Mouse (Mus musculus): ENCODE measurements around the gene Rhbdf1. TPM values are rescaled to one million over a fixed set of nuclear protein-coding genes. Genes with fewer than 3 reads are reported as not detected.

Gene Rhbdf1
- total and polyA plus RNA-seq, 2 experiments, result 3.1 to 18.0 TPM

DNA sequence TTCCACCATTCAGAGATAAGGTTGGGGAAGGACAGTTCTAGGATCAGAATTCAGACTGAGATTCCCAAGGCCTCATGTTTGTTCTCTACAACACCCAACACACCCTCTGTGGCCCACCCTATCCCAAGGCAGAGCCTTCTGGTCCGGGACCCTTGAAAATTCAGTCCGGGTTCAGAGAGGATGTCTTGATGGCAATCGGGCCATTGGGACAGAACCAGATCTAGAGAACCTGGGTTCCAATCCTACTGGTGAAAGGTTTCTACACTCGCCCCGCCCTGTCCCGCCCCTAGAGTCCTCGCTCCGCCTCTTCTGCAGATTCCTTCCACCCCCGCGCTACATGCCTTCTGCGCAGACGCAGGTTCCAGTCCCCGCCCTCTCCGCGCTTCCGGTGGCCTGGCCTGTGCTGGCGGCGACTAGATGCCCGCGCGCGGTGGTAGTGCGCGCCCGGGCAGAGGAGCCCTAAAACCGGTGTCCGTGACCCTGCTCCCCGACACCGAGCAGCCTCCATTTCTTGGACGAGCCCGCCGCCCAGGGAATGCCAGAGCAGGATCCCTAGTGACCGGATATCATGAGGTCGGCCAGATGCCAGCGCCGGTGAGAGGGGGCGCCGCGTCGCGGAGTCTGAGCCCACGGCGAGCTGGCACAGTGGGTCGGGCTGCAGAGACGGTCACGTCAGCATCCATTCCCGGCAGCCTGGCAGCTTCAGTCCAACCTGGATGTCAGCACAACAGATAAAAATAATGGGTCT is 4.2 kb upstream of the Rhbdf1 start, which contains the start of gene Mpg:
TSS of gene Mpg (plus strand) at position 382 of the 748 bp plus-strand sequence.
- WGBS, result 3% methylated on average over 45 of the region's 47 CpGs
- H3K79me2 ChIP-seq (ENCODE audit: control insufficient read depth, insufficient read depth, low read length), result no peaks in the 10 kb centered on the region
- no peaks in the 10 kb centered on the region; the same call in 1 of the 2 replicates for H3K36me3 ChIP-seq (ENCODE audit: control insufficient read depth, insufficient read depth, low read length)
- peak within 1 kb of the TSS; percentile 96 for H3K4me3 ChIP-seq (ENCODE audit: insufficient read depth, low read depth, low read length)
- peaks cover 18% of the 10 kb centered on the region for H3K4me1 ChIP-seq (ENCODE audit: control insufficient read depth, insufficient read depth, low read length)
- no peaks in the 10 kb centered on the region for H3K27me3 ChIP-seq (ENCODE audit: control insufficient read depth, insufficient read depth, low read length)
- TF ChIP-seq CTCF (IDR thresholded peaks at IDR 0.05; ENCODE audit: low read depth, low read length), result no peak
- TF ChIP-seq POLR2A (IDR thresholded peaks at IDR 0.05; ENCODE audit: extremely low read depth, insufficient read depth, low read length), result peak; percentile 93
- peak; percentile 76 for DNase-seq (ENCODE audit: extremely low read depth, low read depth, low spot score)
- H3K27ac ChIP-seq (replicated peaks; ENCODE audit: insufficient read depth, low read depth, low read length), result peak within 1 kb of the TSS; percentile 81
- H3K9ac ChIP-seq (ENCODE audit: low read depth, low read length), result peak within 1 kb of the TSS; percentile 98

DNA sequence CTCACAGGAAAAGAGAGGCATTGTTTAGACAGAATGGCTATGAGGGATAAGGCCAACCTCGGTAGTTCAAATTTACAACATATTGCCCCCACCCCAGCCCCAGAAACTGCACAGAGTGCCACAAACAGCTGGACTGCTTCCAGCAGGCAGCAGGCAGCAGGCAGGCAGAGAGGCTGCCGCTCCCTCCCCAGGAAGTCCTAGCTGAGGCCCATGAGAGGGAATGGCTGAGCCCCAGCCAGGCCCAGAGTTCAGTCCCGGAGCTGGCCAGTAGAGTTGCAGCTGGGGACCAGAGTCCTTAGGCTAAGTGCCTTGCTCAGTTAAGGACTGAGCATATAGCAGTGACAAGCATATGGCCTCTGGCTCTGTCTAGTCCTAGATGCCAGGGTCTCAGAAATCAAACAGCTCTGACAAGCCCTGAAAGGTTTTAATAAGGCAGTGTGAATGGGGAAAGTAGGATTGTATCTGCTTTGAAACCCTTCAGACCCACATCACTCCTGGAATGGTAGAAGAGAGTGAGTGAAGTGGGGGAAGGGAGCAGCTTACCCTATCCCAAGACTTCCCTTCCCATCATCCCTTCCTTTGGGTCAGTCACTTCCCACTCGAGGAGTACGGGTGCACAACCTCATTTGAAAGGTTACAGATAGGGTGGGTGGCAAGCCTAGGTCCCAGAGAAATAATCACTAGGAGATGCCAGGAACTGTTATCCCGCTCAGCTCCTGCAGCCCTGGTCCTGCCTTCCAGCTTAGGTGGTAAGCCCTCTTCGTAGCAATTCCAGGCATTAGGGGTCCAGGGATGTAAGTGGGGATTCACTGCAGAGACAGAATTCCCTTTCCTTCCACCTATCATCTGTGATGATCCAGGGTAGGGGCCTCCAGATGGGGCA is 3.4 kb upstream of the Rhbdf1 start:
- peak overlapping the region; percentile 49 for H3K27ac ChIP-seq (replicated peaks; ENCODE audit: insufficient read depth, low read depth, low read length)
- H3K9ac ChIP-seq (ENCODE audit: low read depth, low read length), result no peak overlapping the region
- H3K79me2 ChIP-seq (ENCODE audit: control insufficient read depth, insufficient read depth, low read length), result no peaks in the 10 kb centered on the region
- 51% methylated on average over 7 of the region's 7 CpGs for WGBS
- TF ChIP-seq CTCF (IDR thresholded peaks at IDR 0.05; ENCODE audit: low read depth, low read length) (no peak), POLR2A (IDR thresholded peaks at IDR 0.05; ENCODE audit: extremely low read depth, insufficient read depth, low read length) (no peak)
- no peaks in the 10 kb centered on the region for H3K36me3 ChIP-seq (ENCODE audit: control insufficient read depth, insufficient read depth, low read length)
- H3K4me3 ChIP-seq (ENCODE audit: insufficient read depth, low read depth, low read length), result no peak overlapping the region
- H3K27me3 ChIP-seq (ENCODE audit: control insufficient read depth, insufficient read depth, low read length), result no peaks in the 10 kb centered on the region
- peaks cover 19% of the 10 kb centered on the region for H3K4me1 ChIP-seq (ENCODE audit: control insufficient read depth, insufficient read depth, low read length)
- DNase-seq (ENCODE audit: extremely low read depth, low read depth, low spot score), result no peak

DNA sequence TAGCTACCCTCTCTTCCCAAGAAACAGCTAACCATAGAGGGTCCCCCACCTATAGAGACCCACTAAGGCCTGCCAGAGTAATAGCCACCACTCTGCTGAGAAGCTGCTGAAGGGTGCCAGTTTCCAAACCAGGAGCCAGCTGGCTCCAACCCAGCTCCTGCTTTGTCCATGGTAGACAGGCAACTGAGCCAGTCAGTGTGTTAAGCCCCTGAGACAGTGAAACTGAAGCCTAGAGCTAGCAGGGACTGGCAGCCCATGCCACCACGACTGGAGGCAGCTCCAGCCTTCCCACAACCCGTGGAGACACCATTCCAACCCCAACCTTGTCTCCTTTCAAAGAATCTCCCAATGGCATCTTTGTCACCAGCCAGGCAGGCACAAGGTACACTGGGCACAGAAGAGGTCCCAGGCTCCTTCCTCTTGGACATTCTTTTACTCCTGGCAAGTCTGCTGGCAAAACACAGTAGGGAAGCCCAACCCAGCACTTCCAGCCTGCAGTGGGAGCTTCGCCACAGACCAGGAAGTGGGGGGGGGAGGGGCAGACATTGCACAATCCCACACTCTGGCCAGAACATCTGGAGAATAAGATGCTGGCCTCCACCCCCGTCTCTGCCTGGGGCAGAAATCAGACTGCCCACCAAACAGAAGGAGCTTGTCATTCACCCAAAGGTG is 2.5 kb upstream of the Rhbdf1 start:
- Histone ChIP-seq H3K9ac (ENCODE audit: low read depth, low read length) (no peak overlapping the region), H3K79me2 (ENCODE audit: control insufficient read depth, insufficient read depth, low read length) (no peaks in the 10 kb centered on the region), H3K4me3 (ENCODE audit: insufficient read depth, low read depth, low read length) (no peak overlapping the region), H3K36me3 (ENCODE audit: control insufficient read depth, insufficient read depth, low read length) (no peaks in the 10 kb centered on the region), H3K27ac (replicated peaks; ENCODE audit: insufficient read depth, low read depth, low read length) (peak overlapping the region; percentile 49), H3K4me1 (ENCODE audit: control insufficient read depth, insufficient read depth, low read length) (peaks cover 19% of the 10 kb centered on the region), H3K27me3 (ENCODE audit: control insufficient read depth, insufficient read depth, low read length) (no peaks in the 10 kb centered on the region)
- 8% methylated on average over 4 of the region's 4 CpGs for WGBS
- TF ChIP-seq POLR2A (IDR thresholded peaks at IDR 0.05; ENCODE audit: extremely low read depth, insufficient read depth, low read length) (no peak), CTCF (IDR thresholded peaks at IDR 0.05; ENCODE audit: low read depth, low read length) (no peak)
- DNase-seq (ENCODE audit: extremely low read depth, low read depth, low spot score), result peak; percentile 63

GRCm38 (mm10) chr11:32223297-32223967 is 1.3 kb upstream of the Rhbdf1 start:
- Histone ChIP-seq H3K79me2 (ENCODE audit: control insufficient read depth, insufficient read depth, low read length) (no peaks in the 10 kb centered on the region), H3K9ac (ENCODE audit: low read depth, low read length) (no peak overlapping the region), H3K27me3 (ENCODE audit: control insufficient read depth, insufficient read depth, low read length) (no peaks in the 10 kb centered on the region), H3K4me3 (ENCODE audit: insufficient read depth, low read depth, low read length) (no peak overlapping the region), H3K27ac (replicated peaks; ENCODE audit: insufficient read depth, low read depth, low read length) (no peak overlapping the region), H3K4me1 (ENCODE audit: control insufficient read depth, insufficient read depth, low read length) (peaks cover 19% of the 10 kb centered on the region), H3K36me3 (ENCODE audit: control insufficient read depth, insufficient read depth, low read length) (no peaks in the 10 kb centered on the region)
- DNase-seq (ENCODE audit: extremely low read depth, low read depth, low spot score), result no peak
- WGBS, result 83% methylated on average over 4 of the region's 4 CpGs
- TF ChIP-seq CTCF (IDR thresholded peaks at IDR 0.05; ENCODE audit: low read depth, low read length), result no peak
- no peak for TF ChIP-seq POLR2A (IDR thresholded peaks at IDR 0.05; ENCODE audit: extremely low read depth, insufficient read depth, low read length)

DNA sequence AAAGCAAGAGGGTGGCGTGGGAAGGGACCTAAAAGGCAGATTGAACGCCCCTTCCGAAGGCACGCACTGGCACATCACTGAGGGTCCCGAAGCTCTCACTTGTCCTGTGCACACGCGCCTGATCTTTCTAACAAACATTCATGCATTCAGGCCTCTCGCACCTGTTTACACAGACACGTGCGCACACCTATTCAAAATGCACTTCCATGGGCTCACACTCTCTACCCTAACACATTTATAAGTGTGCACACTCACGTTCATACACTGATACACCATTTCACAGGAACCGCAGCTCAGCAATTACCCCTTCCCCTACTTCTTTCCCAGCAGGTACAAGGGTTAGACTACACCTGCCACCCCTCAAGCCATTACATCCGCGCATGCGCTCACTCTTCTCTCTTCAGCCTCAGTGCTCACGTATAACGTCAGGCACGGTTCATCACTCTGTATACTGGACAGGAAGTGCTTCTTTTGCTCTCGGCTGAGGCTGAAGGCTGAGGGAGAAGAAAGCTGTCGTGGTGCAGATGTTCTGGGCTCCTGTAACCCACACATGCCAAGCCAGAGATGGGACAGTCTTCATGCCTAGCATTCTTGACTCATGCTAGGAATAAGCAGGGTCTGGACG is 582 bp upstream of the Rhbdf1 start:
- peak overlapping the region; percentile 38 for H3K27ac ChIP-seq (replicated peaks; ENCODE audit: insufficient read depth, low read depth, low read length)
- TF ChIP-seq CTCF (IDR thresholded peaks at IDR 0.05; ENCODE audit: low read depth, low read length), result no peak
- TF ChIP-seq POLR2A (IDR thresholded peaks at IDR 0.05; ENCODE audit: extremely low read depth, insufficient read depth, low read length), result no peak
- H3K36me3 ChIP-seq (ENCODE audit: control insufficient read depth, insufficient read depth, low read length), result no peaks in the 10 kb centered on the region
- no peak for DNase-seq (ENCODE audit: extremely low read depth, low read depth, low spot score)
- no peaks in the 10 kb centered on the region for H3K27me3 ChIP-seq (ENCODE audit: control insufficient read depth, insufficient read depth, low read length)
- 27% methylated on average over 21 of the region's 21 CpGs for WGBS
- peaks cover 19% of the 10 kb centered on the region for H3K4me1 ChIP-seq (ENCODE audit: control insufficient read depth, insufficient read depth, low read length)
- H3K79me2 ChIP-seq (ENCODE audit: control insufficient read depth, insufficient read depth, low read length), result no peaks in the 10 kb centered on the region
- peak overlapping the region; percentile 69 for H3K9ac ChIP-seq (ENCODE audit: low read depth, low read length)
- peak overlapping the region; percentile 65 for H3K4me3 ChIP-seq (ENCODE audit: insufficient read depth, low read depth, low read length)

Data from liver, adult 2 months (tissue).